Mouse (Mus musculus) stomach, postnatal 0 days (tissue): ENCODE results near the gene Pyroxd1. TPM values are rescaled to one million over a fixed set of nuclear protein-coding genes. Genes with fewer than 3 reads are reported as not detected.

Experiments used
- ATAC-seq: fragments of 200-750 bp; cut with Nextera tagmentation; 2 replicates; pipeline ENCODE4 v1.8.0; 2017; ENCODE audit not compliant: low FRiP score, low TSS enrichment
- DNase-seq: peaks from one replicate; pipeline ENCODE4 v3.0.0-alpha.2; 2016; ENCODE audit warnings: low spot score
- H3K27ac ChIP-seq: fragments of 300-500 bp; sonication (generic); replicated peaks from 2 replicates; pipeline ENCODE4 v1.5.1; 2014; ENCODE audit warnings: mild to moderate bottlenecking, control low read depth
- H3K27me3 ChIP-seq: fragments of 300-500 bp; sonication (generic); 2 replicates; pipeline ENCODE4 v1.6.1; 2014; ENCODE audit warnings: low read length; ENCODE audit not compliant: control insufficient read depth, insufficient read depth
- H3K36me3 ChIP-seq: fragments of 300-500 bp; sonication (generic); 2 replicates; pipeline ENCODE4 v1.6.1; 2014; ENCODE audit warnings: low read length, mixed read lengths; ENCODE audit not compliant: control insufficient read depth, insufficient read depth
- H3K4me1 ChIP-seq: fragments of 300-500 bp; sonication (generic); replicated peaks from 2 replicates; pipeline ENCODE4 v1.6.1; 2014; ENCODE audit warnings: antibody characterized with exemption; ENCODE audit not compliant: control insufficient read depth, insufficient read depth
- H3K4me2 ChIP-seq: fragments of 300-500 bp; sonication (generic); replicated peaks from 2 replicates; pipeline ENCODE4 v1.6.1; 2014; ENCODE audit warnings: low read depth, mild to moderate bottlenecking, control low read depth, moderate library complexity
- H3K4me3 ChIP-seq: fragments of 300-500 bp; sonication (generic); 2 replicates; pipeline ENCODE4 v1.5.1; 2014; ENCODE audit warnings: low read depth, low read length, control low read depth
- H3K9ac ChIP-seq: fragments of 300-500 bp; sonication (generic); 2 replicates; pipeline ENCODE4 v1.6.1; 2014; ENCODE audit warnings: mild to moderate bottlenecking, low read length, control low read depth, mixed read lengths
- H3K9me3 ChIP-seq: fragments of 300-500 bp; sonication (generic); 2 replicates; pipeline ENCODE4 v1.6.1; 2016; ENCODE audit warnings: low read length; ENCODE audit not compliant: control insufficient read depth
- CTCF ChIP-seq: IDR thresholded peaks from 2 replicates; pipeline ENCODE4 v1.5.1; 2016; ENCODE audit warnings: antibody characterized with exemption, low read depth, mild to moderate bottlenecking, moderate library complexity
- EP300 ChIP-seq: optimal IDR thresholded peaks from 2 replicates; pipeline ENCODE3; 2016; ENCODE audit warnings: antibody characterized with exemption
- WGBS: fragments of 180-500 bp; shearing (Covaris S2); extraction: QIAGEN DNeasy Blood & Tissue Kit; methylation state at CpG from one replicate; pipeline ENCODE4 v1.1.7; 2014; 5-methylcytosine and 5-hydroxymethylcytosine counted together
- polyA plus RNA-seq: library from polyadenylated mRNA; unstranded; fragments of >200 nt; fragmentation: Nextera tagmentation; extraction: Ambion mirVana; gene quantifications from 2 replicates; pipeline ENCODE4 v1.2.1, GENCODE M21; 2015

Pyroxd1 gene
- polyA plus RNA-seq, 1 experiment from 2014 or later, result 24.7 TPM

- ATAC-seq, result peak; percentile 100
- Histone ChIP-seq H3K4me1 (peaks cover 6% of the 10 kb centered on the region; the same call in 1 of the 2 replicates), H3K4me2 (peak within 1 kb of the TSS; percentile 80), H3K27me3 (no peaks in the 10 kb centered on the region), H3K9ac (peak within 1 kb of the TSS; percentile 93), H3K9me3 (no peaks in the 10 kb centered on the region), H3K36me3 (no peaks in the 10 kb centered on the region), H3K4me3 (peak within 1 kb of the TSS; percentile 96), H3K27ac (peak within 1 kb of the TSS; percentile 72)
- DNase-seq, result peak; percentile 97
- TF ChIP-seq CTCF (no peak), EP300 (peak; percentile 92)
- under 1% methylated on average over 65 of the region's 87 CpGs for WGBS
These were observed 41.7 kb downstream of the Pyroxd1 start, which contains the start of the genes Recql and Golt1b for GRCm38 (mm10) chr6:142387011-142387754. Recql (minus strand) TSS chr6:142387087. Golt1b (plus strand) TSS chr6:142387221.

- Histone ChIP-seq H3K27ac (no peak overlapping the region; the same call in 1 of the 2 replicates), H3K36me3 (no peaks in the 10 kb centered on the region), H3K4me1 (peaks cover 6% of the 10 kb centered on the region; the same call in 1 of the 2 replicates), H3K4me2 (peak overlapping the region; percentile 80), H3K9ac (peak overlapping the region; percentile 93), H3K4me3 (peak overlapping the region; percentile 96), H3K9me3 (no peaks in the 10 kb centered on the region), H3K27me3 (no peaks in the 10 kb centered on the region)
- ATAC-seq (no peak), DNase-seq (no peak)
- TF ChIP-seq EP300 (no peak), CTCF (no peak)
- WGBS, result 10% methylated on average over 8 of the region's 8 CpGs
These were observed 42.4 kb downstream of the Pyroxd1 start for GRCm38 (mm10) chr6:142387755-142388271.

- WGBS, result 65% methylated on average over 2 of the region's 2 CpGs
- ATAC-seq, result no peak
- Histone ChIP-seq H3K9ac (no peak overlapping the region), H3K27ac (no peak overlapping the region; the same call in 1 of the 2 replicates), H3K36me3 (0 out of 2 replicates have a peak, but pooled peaks cover 3% of the 10 kb centered on the region), H3K27me3 (no peaks in the 10 kb centered on the region), H3K4me3 (no peak overlapping the region), H3K9me3 (no peaks in the 10 kb centered on the region), H3K4me2 (no peak overlapping the region), H3K4me1 (peaks cover 6% of the 10 kb centered on the region; the same call in 1 of the 2 replicates)
- DNase-seq, result no peak
- no peak for TF ChIP-seq EP300
- TF ChIP-seq CTCF, result no peak
These were observed 43.6 kb downstream of the Pyroxd1 start for GRCm38 (mm10) chr6:142389101-142389500.

- Histone ChIP-seq H3K4me3 (no peak overlapping the region), H3K9ac (no peak overlapping the region), H3K27ac (no peak overlapping the region), H3K9me3 (no peaks in the 10 kb centered on the region), H3K27me3 (no peaks in the 10 kb centered on the region), H3K36me3 (peaks cover 3% of the 10 kb centered on the region; the same call in 1 of the 2 replicates), H3K4me1 (peaks cover 4% of the 10 kb centered on the region; the same call in 1 of the 2 replicates), H3K4me2 (no peak overlapping the region)
- 74% methylated on average over 5 of the region's 5 CpGs for WGBS
- ATAC-seq (no peak), DNase-seq (no peak)
- TF ChIP-seq EP300, result no peak
- TF ChIP-seq CTCF, result no peak
These were observed 46.9 kb downstream of the Pyroxd1 start for GRCm38 (mm10) chr6:142392312-142392711.

- peaks cover 3% of the 10 kb centered on the region; the same call in 1 of the 2 replicates for H3K36me3 ChIP-seq
- no peak overlapping the region for H3K4me2 ChIP-seq
- WGBS, result 70% methylated on average over 5 of the region's 5 CpGs
- no peak overlapping the region for H3K27ac ChIP-seq
- H3K27me3 ChIP-seq, result no peaks in the 10 kb centered on the region
- no peak for ATAC-seq
- DNase-seq, result no peak
- no peaks in the 10 kb centered on the region for H3K4me1 ChIP-seq
- H3K4me3 ChIP-seq, result no peak overlapping the region
- H3K9me3 ChIP-seq, result no peaks in the 10 kb centered on the region
- no peak overlapping the region for H3K9ac ChIP-seq
- no peak for TF ChIP-seq CTCF
- TF ChIP-seq EP300, result no peak
These were observed 49.2 kb downstream of the Pyroxd1 start for GRCm38 (mm10) chr6:142394669-142395068.

- H3K27ac ChIP-seq, result no peak overlapping the region
- H3K9me3 ChIP-seq, result no peaks in the 10 kb centered on the region
- ATAC-seq (no peak), DNase-seq (no peak)
- H3K4me1 ChIP-seq, result no peaks in the 10 kb centered on the region
- no peaks in the 10 kb centered on the region for H3K27me3 ChIP-seq
- WGBS, result 92% methylated on average over 6 of the region's 6 CpGs
- H3K36me3 ChIP-seq, result peaks cover 8% of the 10 kb centered on the region
- no peak for TF ChIP-seq EP300
- no peak for TF ChIP-seq CTCF
- H3K4me3 ChIP-seq, result no peak overlapping the region
- no peak overlapping the region for H3K9ac ChIP-seq
- no peak overlapping the region for H3K4me2 ChIP-seq
These were observed 50.3 kb downstream of the Pyroxd1 start for GRCm38 (mm10) chr6:142395756-142396155.
